Comparison of ENCODE assay signal across 10 mouse cellular contexts in the genomic region with DNA sequence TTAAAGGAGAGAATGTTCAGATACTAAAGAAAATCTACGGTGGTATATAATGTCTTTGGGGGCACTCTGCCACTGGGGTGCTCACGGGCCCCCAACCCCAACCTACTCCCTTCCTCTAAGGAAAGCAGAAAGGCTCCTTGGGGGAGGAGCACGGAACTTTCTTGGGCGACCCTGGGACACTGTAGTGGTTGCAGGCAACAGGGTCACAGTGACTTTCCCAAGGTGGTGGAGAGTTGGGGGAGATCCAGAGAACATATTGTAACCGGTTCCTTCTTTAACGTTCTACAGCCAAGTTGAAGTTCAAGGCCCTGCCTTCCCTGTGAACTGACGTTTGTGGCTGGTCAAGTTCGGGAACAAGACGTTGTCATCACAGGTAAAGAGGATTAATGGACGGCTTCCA. TPM values are rescaled to one million over a fixed set of nuclear protein-coding genes. Genes with fewer than 3 reads are reported as not detected.
A peak's percentile ranks its signal among the peaks of the same experiment; 100 is the strongest.
DNase-seq lines count a peak whose midpoint lies in the region; ATAC-seq lines count a peak whose summit lies in the region.
"Had no signal": no experiment of that assay in that cellular context is flagged by ENCODE, and none has a peak within 500 bp of the region (broad histone marks: within the 10 kb centered on the region; RNA-seq: fewer than 3 reads in every experiment).

No protein-coding gene starts in this region.

- H3K9ac ChIP-seq in heart, embryonic 15.5 days = peak overlapping the region; percentile 80; the same call in 1 of the 2 replicates
- no peak overlapping the region for H3K9ac ChIP-seq in lung, embryonic 16.5 days (ENCODE audit: low read length)
- H3K9ac ChIP-seq in intestine, embryonic 16.5 days (ENCODE audit: low read depth, low read length) = peak overlapping the region; percentile 77
- no peak overlapping the region for H3K9ac ChIP-seq in neural tube, embryonic 15.5 days (replicated peaks)

- H3K4me2 ChIP-seq in heart, embryonic 15.5 days = peak overlapping the region; percentile 95
- peak overlapping the region; percentile 64 for H3K4me2 ChIP-seq in lung, embryonic 16.5 days (ENCODE audit: low read depth, low read length)
- H3K4me2 ChIP-seq in intestine, embryonic 16.5 days (ENCODE audit: low read depth, low read length) = peak overlapping the region; percentile 92
- H3K4me2 ChIP-seq in neural tube, embryonic 15.5 days = peak overlapping the region; percentile 75

- H3K4me3 ChIP-seq in heart, embryonic 15.5 days = peak overlapping the region; percentile 73
- H3K4me3 ChIP-seq in lung, embryonic 16.5 days (ENCODE audit: low read length) = peak overlapping the region; percentile 81
- peak overlapping the region; percentile 75 for H3K4me3 ChIP-seq in intestine, embryonic 16.5 days (ENCODE audit: low read length)
- H3K4me3 ChIP-seq in neural tube, embryonic 15.5 days (replicated peaks) = no peak overlapping the region

- H3K27me3 ChIP-seq in heart, embryonic 15.5 days = peaks cover 53% of the 10 kb centered on the region
- H3K27me3 ChIP-seq in lung, embryonic 16.5 days (ENCODE audit: control insufficient read depth, insufficient read depth, low read depth, low read length) = peaks cover 29% of the 10 kb centered on the region
- peaks cover 15% of the 10 kb centered on the region; the same call in 1 of the 2 replicates for H3K27me3 ChIP-seq in intestine, embryonic 16.5 days (replicated peaks; ENCODE audit: control insufficient read depth, insufficient read depth, low read length)
- H3K27me3 ChIP-seq in neural tube, embryonic 15.5 days (replicated peaks) = peaks cover 64% of the 10 kb centered on the region

- no peak for ATAC-seq in heart, embryonic 15.5 days (replicated peaks; ENCODE audit: insufficient number of reproducible peaks, insufficient read depth, low FRiP score, low read depth)
- ATAC-seq in lung, embryonic 16.5 days (ENCODE audit: low read depth) = no peak
- no peak for ATAC-seq in intestine, embryonic 16.5 days
- ATAC-seq in neural tube, embryonic 15.5 days (ENCODE audit: low FRiP score) = no peak

- WGBS in heart, embryonic 15.5 days = 45% methylated on average over 10 of the region's 10 CpGs
- WGBS in lung, embryonic 16.5 days = 51% methylated on average over 10 of the region's 10 CpGs
- 50% methylated on average over 10 of the region's 10 CpGs for WGBS in intestine, embryonic 16.5 days
- WGBS in neural tube, embryonic 15.5 days = 55% methylated on average over 10 of the region's 10 CpGs

- peaks cover 20% of the 10 kb centered on the region for H3K4me1 ChIP-seq in heart, embryonic 15.5 days (replicated peaks)
- peaks cover 5% of the 10 kb centered on the region; the same call in 1 of the 2 replicates for H3K4me1 ChIP-seq in lung, embryonic 16.5 days (replicated peaks; ENCODE audit: control insufficient read depth, insufficient read depth, low read length)
- peaks cover 15% of the 10 kb centered on the region; the same call in 1 of the 2 replicates for H3K4me1 ChIP-seq in intestine, embryonic 16.5 days (ENCODE audit: control insufficient read depth, insufficient read depth, low read length)
- peaks cover 18% of the 10 kb centered on the region for H3K4me1 ChIP-seq in neural tube, embryonic 15.5 days

- DNase-seq in heart, adult 11 months = no peak
- no peak for DNase-seq in lung, postnatal 10 days
- no peak for DNase-seq in right cerebral cortex, adult 18-20 months
- DNase-seq: lung, adult 2 months; thymus, postnatal 36 days had no signal

- no peaks in the 10 kb centered on the region for H3K9me3 ChIP-seq in heart, embryonic 15.5 days (replicated peaks)
- no peaks in the 10 kb centered on the region for H3K9me3 ChIP-seq in lung, embryonic 16.5 days (ENCODE audit: control insufficient read depth, low read length)
- no peaks in the 10 kb centered on the region for H3K9me3 ChIP-seq in intestine, embryonic 16.5 days (ENCODE audit: control insufficient read depth, low read length)
- no peaks in the 10 kb centered on the region for H3K9me3 ChIP-seq in neural tube, embryonic 15.5 days (replicated peaks)
- H3K9me3 ChIP-seq: hindbrain, embryonic 10.5 days had no signal

- no peaks in the 10 kb centered on the region for H3K36me3 ChIP-seq in heart, embryonic 15.5 days
- H3K36me3 ChIP-seq in lung, embryonic 16.5 days (ENCODE audit: control insufficient read depth, insufficient read depth, low read length) = no peaks in the 10 kb centered on the region
- H3K36me3 ChIP-seq in intestine, embryonic 16.5 days (ENCODE audit: control insufficient read depth, insufficient read depth, low read length) = no peaks in the 10 kb centered on the region
- H3K36me3 ChIP-seq in neural tube, embryonic 15.5 days = no peaks in the 10 kb centered on the region
- H3K36me3 ChIP-seq: hindbrain, embryonic 10.5 days had no signal

- 0 out of 2 replicates have a peak overlapping the region, but pooled peaks have one; percentile 97 for H3K27ac ChIP-seq in heart, embryonic 15.5 days
- no peak overlapping the region for H3K27ac ChIP-seq in lung, embryonic 16.5 days (ENCODE audit: low read length)
- H3K27ac ChIP-seq in intestine, embryonic 16.5 days (ENCODE audit: low read length) = no peak overlapping the region
- H3K27ac ChIP-seq in neural tube, embryonic 15.5 days (replicated peaks) = no peak overlapping the region
- H3K27ac ChIP-seq: hindbrain, embryonic 10.5 days had no signal

RNA-seq across cellular contexts. Expression of gene Ppara, which starts 1.7 kb away (rescaled TPM):
- 15.1 and 20.5 TPM in 2 replicates for polyA plus RNA-seq in heart, embryonic 15.5 days (2015; fragmentation: Nextera tagmentation; extraction: Ambion mirVana)
- polyA plus RNA-seq in lung, embryonic 16.5 days (2015; fragmentation: Nextera tagmentation; extraction: Ambion mirVana) = 5.2 and 5.9 TPM in 2 replicates
- 31.0 and 37.6 TPM in 2 replicates for polyA plus RNA-seq in intestine, embryonic 16.5 days (2015; fragmentation: Nextera tagmentation; extraction: Ambion mirVana)
- polyA plus RNA-seq in neural tube, embryonic 15.5 days (2015; fragmentation: Nextera tagmentation; extraction: Ambion mirVana) = 1.5 and 2.0 TPM in 2 replicates

Comparison
In these comparisons a context has a peak if more than half of its experiments do, and no peak if none do; other contexts are left out.
1. H3K9ac ChIP-seq: peak in heart, embryonic 15.5 days (single experiment) and intestine, embryonic 16.5 days (single experiment); none in lung, embryonic 16.5 days (single experiment) and neural tube, embryonic 15.5 days (single experiment).
2. Peak in every context shown above with its lines, with median percentiles within 50 percentile points of each other: H3K4me2 ChIP-seq.